Comparison of ENCODE assay signal across 16 mouse cellular contexts in genomic region chr3:30450206-30450965, GRCm38 (mm10).
DNase-seq lines count a peak whose midpoint lies in the region; ATAC-seq and TF ChIP-seq lines count a peak whose summit lies in the region.
"Had no signal": no experiment of that assay in that cellular context is flagged by ENCODE, and none has a peak within 500 bp of the region (broad histone marks: within the 10 kb centered on the region; RNA-seq: fewer than 3 reads in every experiment).

No protein-coding gene starts in this region.

- no peaks in the 10 kb centered on the region for H3K36me3 ChIP-seq in heart, embryonic 11.5 days (ENCODE audit: control insufficient read depth, insufficient read depth, low read length)
- H3K36me3 ChIP-seq in intestine, embryonic 16.5 days (ENCODE audit: control insufficient read depth, insufficient read depth, low read length) = no peaks in the 10 kb centered on the region
- H3K36me3 ChIP-seq in kidney, postnatal 0 days (ENCODE audit: insufficient read depth, low read length) = no peaks in the 10 kb centered on the region
- no peaks in the 10 kb centered on the region for H3K36me3 ChIP-seq in forebrain, embryonic 10.5 days (replicated peaks)
- H3K36me3 ChIP-seq: neural tube, embryonic 13.5 days had no signal

- H3K4me3 ChIP-seq in heart, embryonic 11.5 days (ENCODE audit: low read depth, low read length) = no peak overlapping the region
- H3K4me3 ChIP-seq in intestine, embryonic 16.5 days (ENCODE audit: low read length) = no peak overlapping the region
- H3K4me3 ChIP-seq in kidney, postnatal 0 days (replicated peaks; ENCODE audit: low read depth, low read length) = no peak overlapping the region
- no peak overlapping the region for H3K4me3 ChIP-seq in forebrain, embryonic 10.5 days
- H3K4me3 ChIP-seq: limb, embryonic 10.5 days; neural tube, embryonic 13.5 days had no signal

- no peaks in the 10 kb centered on the region for H3K9me3 ChIP-seq in heart, embryonic 11.5 days (replicated peaks; ENCODE audit: control insufficient read depth, low read length)
- H3K9me3 ChIP-seq in intestine, embryonic 16.5 days (ENCODE audit: control insufficient read depth, low read length) = no peaks in the 10 kb centered on the region
- H3K9me3 ChIP-seq in kidney, postnatal 0 days (replicated peaks; ENCODE audit: low read length) = no peaks in the 10 kb centered on the region
- H3K9me3 ChIP-seq in forebrain, embryonic 10.5 days = no peaks in the 10 kb centered on the region
- H3K9me3 ChIP-seq: limb, embryonic 10.5 days; neural tube, embryonic 13.5 days had no signal

- no peak for TF ChIP-seq CTCF in kidney, postnatal 0 days (IDR thresholded peaks at IDR 0.05; ENCODE audit: low read depth)

- no peak overlapping the region for H3K9ac ChIP-seq in heart, embryonic 11.5 days (ENCODE audit: low read depth, low read length)
- no peak overlapping the region for H3K9ac ChIP-seq in intestine, embryonic 16.5 days (ENCODE audit: low read depth, low read length)
- H3K9ac ChIP-seq in kidney, postnatal 0 days (ENCODE audit: low read depth, low read length) = no peak overlapping the region
- H3K9ac ChIP-seq: neural tube, embryonic 13.5 days had no signal

- ATAC-seq in heart, embryonic 11.5 days (replicated peaks; ENCODE audit: insufficient number of reproducible peaks, low FRiP score, low TSS enrichment) = no peak
- ATAC-seq in intestine, embryonic 16.5 days = peak; percentile 89
- peak; percentile 67; the same call in 1 of the 2 replicates for ATAC-seq in kidney, postnatal 0 days (replicated peaks; ENCODE audit: low FRiP score, low read depth)
- ATAC-seq: forebrain, embryonic 14.5 days; hindbrain, postnatal 0 days had no signal

- H3K27me3 ChIP-seq in heart, embryonic 11.5 days (ENCODE audit: control insufficient read depth, insufficient read depth, low read length) = no peaks in the 10 kb centered on the region
- no peaks in the 10 kb centered on the region for H3K27me3 ChIP-seq in intestine, embryonic 16.5 days (replicated peaks; ENCODE audit: control insufficient read depth, insufficient read depth, low read length)
- no peaks in the 10 kb centered on the region for H3K27me3 ChIP-seq in kidney, postnatal 0 days (ENCODE audit: insufficient read depth, low read length)
- no peaks in the 10 kb centered on the region for H3K27me3 ChIP-seq in forebrain, embryonic 10.5 days (ENCODE audit: poor library complexity, severe bottlenecking)
- H3K27me3 ChIP-seq: CH12.LX; neural tube, embryonic 13.5 days had no signal

- H3K27ac ChIP-seq in heart, embryonic 11.5 days (ENCODE audit: low read depth, low read length) = no peak overlapping the region
- peak overlapping the region; percentile 40; the same call in 1 of the 2 replicates for H3K27ac ChIP-seq in intestine, embryonic 16.5 days (ENCODE audit: low read length)
- H3K27ac ChIP-seq in kidney, postnatal 0 days = peak overlapping the region; percentile 59
- H3K27ac ChIP-seq in forebrain, embryonic 10.5 days = no peak overlapping the region
- H3K27ac ChIP-seq: hindbrain, postnatal 0 days; limb, embryonic 10.5 days; neural tube, embryonic 13.5 days had no signal

- H3K4me1 ChIP-seq in heart, embryonic 11.5 days (ENCODE audit: control insufficient read depth, insufficient read depth, low read length) = no peaks in the 10 kb centered on the region
- no peaks in the 10 kb centered on the region for H3K4me1 ChIP-seq in intestine, embryonic 16.5 days (ENCODE audit: control insufficient read depth, insufficient read depth, low read length)
- peaks cover 11% of the 10 kb centered on the region for H3K4me1 ChIP-seq in kidney, postnatal 0 days (replicated peaks; ENCODE audit: insufficient read depth, low read length)
- H3K4me1 ChIP-seq in forebrain, embryonic 10.5 days = peaks cover 22% of the 10 kb centered on the region

- 73% methylated on average over 10 of the region's 10 CpGs for WGBS in heart, embryonic 11.5 days (ENCODE audit: insufficient replicate concordance)
- WGBS in intestine, embryonic 16.5 days = 52% methylated on average over 10 of the region's 10 CpGs
- 56% methylated on average over 10 of the region's 10 CpGs for WGBS in kidney, postnatal 0 days
- 87% methylated on average over 10 of the region's 10 CpGs for WGBS in forebrain, embryonic 10.5 days

- DNase-seq in heart, adult 11 months = peak; percentile 64
- peak; percentile 41 for DNase-seq in kidney, postnatal 0 days (ENCODE audit: low spot score)
- DNase-seq in lung, postnatal 25 days (ENCODE audit: low spot score) = peak; percentile 43
- no peak for DNase-seq in adrenal gland, adult 18-20 months (ENCODE audit: low spot score in 2 of 2)
- no peak for DNase-seq in forebrain, embryonic 10.5 days (ENCODE audit: extremely low spot score, low spot score)
- DNase-seq in T-cell, adult 2 months (ENCODE audit: low spot score) = no peak
- DNase-seq: cerebellum, adult 18-20 months; heart, postnatal 36 days; retina, postnatal 1 day had no signal

- no peak overlapping the region for H3K4me2 ChIP-seq in heart, embryonic 11.5 days
- H3K4me2 ChIP-seq in intestine, embryonic 16.5 days (ENCODE audit: low read depth, low read length) = no peak overlapping the region; the same call in 1 of the 2 replicates
- H3K4me2 ChIP-seq in kidney, postnatal 0 days (ENCODE audit: low read length) = no peak overlapping the region
- H3K4me2 ChIP-seq: neural tube, embryonic 13.5 days had no signal

Comparison
In these comparisons a context has a peak if more than half of its experiments do, and no peak if none do; other contexts are left out.
1. DNase-seq: peak in heart, adult 11 months (single experiment), kidney, postnatal 0 days (single experiment) and lung, postnatal 25 days (single experiment); none in adrenal gland, adult 18-20 months (0 of 2), forebrain, embryonic 10.5 days (single experiment) and T-cell, adult 2 months (single experiment).
2. H3K27ac ChIP-seq: peak in intestine, embryonic 16.5 days (single experiment) and kidney, postnatal 0 days (single experiment); none in heart, embryonic 11.5 days (single experiment) and forebrain, embryonic 10.5 days (single experiment).